Mouse (Mus musculus): Measurements from ENCODE around the gene Naa35.

DNA sequence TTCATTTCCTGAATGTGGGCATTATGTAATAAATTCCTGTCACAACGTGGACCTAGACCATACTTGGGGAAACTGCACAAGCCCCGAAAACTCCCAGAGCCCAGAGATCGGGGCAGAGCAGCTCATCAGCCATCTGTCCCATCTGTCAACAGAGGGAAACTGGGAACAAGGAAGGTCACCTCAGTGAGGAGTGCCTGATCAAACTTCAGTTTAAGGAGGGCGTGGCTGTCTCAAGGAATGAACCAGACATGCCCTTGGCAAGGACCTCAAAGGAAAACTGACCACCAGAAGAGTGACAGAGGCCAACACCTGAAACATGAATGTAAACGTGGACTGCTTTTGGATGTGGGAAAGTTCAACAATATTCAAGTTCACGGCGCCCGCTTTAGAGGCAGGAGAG is 76.3 kb downstream of the Naa35 start:
- no peak for TF ChIP-seq MAFK (IDR thresholded peaks at IDR 0.05; ENCODE audit: insufficient read depth, low read depth, low read length)
- TF ChIP-seq HCFC1 (IDR thresholded peaks at IDR 0.05; ENCODE audit: borderline replicate concordance, insufficient read depth, low read length), result no peak
- TF ChIP-seq CHD2 (IDR thresholded peaks at IDR 0.05; ENCODE audit: low read depth, low read length), result no peak

All from ES-E14 (cell line).